Mouse (Mus musculus): ENCODE measurements around the gene Eme2.

GRCm38 (mm10) chr17:24878117-24878397, 16.8 kb downstream of the Eme2 start:
- TF ChIP-seq CTCF (IDR thresholded peaks at IDR 0.05; ENCODE audit: low read depth, low read length) (no peak), POLR2A (IDR thresholded peaks at IDR 0.05; ENCODE audit: extremely low read depth, insufficient read depth, low read length) (no peak)
